Mouse (Mus musculus): ENCODE results near the gene Mcrs1.

Gene Mcrs1

GRCm38 (mm10) chr15:99213183-99213582 is 38.6 kb downstream of the Mcrs1 start:
- DNase-seq (ENCODE audit: low read depth, low spot score), result no peak

- DNase-seq (ENCODE audit: low read depth, low spot score), result peak; percentile 61
Measured at GRCm38 (mm10) chr15:99205959-99206358, 45.8 kb downstream of the Mcrs1 start.

- no peak for DNase-seq (ENCODE audit: low read depth, low spot score)
Measured at GRCm38 (mm10) chr15:99198761-99199160, 53.0 kb downstream of the Mcrs1 start.

- peak; percentile 69 for DNase-seq (ENCODE audit: low read depth, low spot score)
Measured at GRCm38 (mm10) chr15:99195043-99195442, 56.7 kb downstream of the Mcrs1 start.

- DNase-seq (ENCODE audit: low read depth, low spot score), result no peak
Measured at GRCm38 (mm10) chr15:99194358-99194757, 57.4 kb downstream of the Mcrs1 start.
